Mouse (Mus musculus): ENCODE data around the gene Utf1. TPM values are rescaled to one million over a fixed set of nuclear protein-coding genes. Genes with fewer than 3 reads are reported as not detected.
A peak's percentile ranks its signal among the peaks of the same experiment; 100 is the strongest.

Utf1 gene
- total RNA-seq, 2 experiments from 2014 or later, result not detected

DNA sequence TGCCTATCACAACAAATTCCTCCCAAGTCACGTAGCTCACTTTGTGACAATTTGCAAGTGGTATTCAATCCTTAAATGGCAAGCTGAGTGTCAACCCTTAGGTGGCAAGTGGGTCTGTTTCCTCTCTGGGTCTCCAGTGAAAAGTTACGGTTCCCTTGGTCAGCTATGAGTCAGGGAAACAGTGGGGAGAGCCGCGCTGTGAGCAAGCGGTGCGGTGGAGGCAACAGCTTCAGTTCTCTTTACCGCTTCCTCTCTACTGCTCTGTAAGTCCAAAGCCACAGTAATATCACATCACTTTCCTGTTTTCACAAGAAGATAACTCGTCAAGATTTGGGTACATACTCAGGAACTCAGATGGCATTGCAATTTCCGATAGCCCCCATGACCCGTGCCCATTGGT, 30.7 kb downstream of the Utf1 start:
- peak in 1 of 2 experiments; percentile 34 for DNase-seq

- no peak for DNase-seq
Observed at GRCm38 (mm10) chr7:139975471-139975870, 31.9 kb downstream of the Utf1 start.

- peak; percentile 81 to 82 for DNase-seq
Observed at GRCm38 (mm10) chr7:139978278-139978892, 34.8 kb downstream of the Utf1 start, which contains the start of gene 6430531B16Rik. TSS of gene 6430531B16Rik (minus strand) at chr7:139978755.

GRCm38 (mm10) chr7:139979011-139979719, 35.6 kb downstream of the Utf1 start:
- DNase-seq, result peak in 1 of 2 experiments; percentile 24

GRCm38 (mm10) chr7:139980778-139981177, 37.2 kb downstream of the Utf1 start:
- no peak for DNase-seq

DNA sequence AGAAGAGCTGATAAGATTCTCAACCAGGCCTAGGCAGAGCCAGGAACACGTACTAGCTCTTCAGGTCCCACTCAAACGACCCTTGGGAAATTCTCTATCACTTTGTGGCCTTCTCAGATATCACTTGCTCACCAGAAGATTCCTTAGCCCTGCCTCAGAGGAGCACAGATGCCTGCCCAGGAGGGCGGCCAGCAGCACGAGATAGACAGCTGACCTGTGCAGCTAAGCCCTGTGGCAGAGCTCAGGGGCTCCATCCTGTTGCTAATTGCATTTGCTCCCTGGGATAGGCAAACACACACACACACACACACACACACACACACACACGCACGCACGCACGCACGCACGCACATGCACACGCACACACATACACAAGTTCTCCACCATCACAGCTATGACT, 38.5 kb downstream of the Utf1 start:
- DNase-seq, result no peak

DNA sequence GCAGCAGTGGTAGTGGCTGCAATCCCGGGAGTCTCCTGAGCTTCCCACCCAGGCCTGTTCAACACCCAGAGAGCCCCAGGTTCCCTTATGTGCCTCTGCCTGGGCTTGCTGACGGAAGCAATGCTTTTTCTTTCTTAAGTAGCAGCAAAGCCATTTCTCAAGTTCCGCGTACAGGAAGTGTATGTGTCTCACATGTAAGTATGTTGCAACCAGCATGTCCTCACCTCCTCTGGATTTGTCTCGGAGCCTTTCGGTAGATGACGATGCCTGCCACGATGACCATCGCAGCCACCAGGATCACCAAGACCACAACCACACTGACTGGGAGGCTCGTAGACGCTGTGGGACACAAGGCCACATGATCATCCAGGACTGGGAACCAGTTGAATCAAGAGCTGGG, 40.9 kb downstream of the Utf1 start:
- no peak for DNase-seq

GRCm38 (mm10) chr7:139988272-139988671, 44.7 kb downstream of the Utf1 start:
- DNase-seq, result no peak

- no peak for DNase-seq
Observed at GRCm38 (mm10) chr7:139990864-139991394, 47.3 kb downstream of the Utf1 start.

DNA sequence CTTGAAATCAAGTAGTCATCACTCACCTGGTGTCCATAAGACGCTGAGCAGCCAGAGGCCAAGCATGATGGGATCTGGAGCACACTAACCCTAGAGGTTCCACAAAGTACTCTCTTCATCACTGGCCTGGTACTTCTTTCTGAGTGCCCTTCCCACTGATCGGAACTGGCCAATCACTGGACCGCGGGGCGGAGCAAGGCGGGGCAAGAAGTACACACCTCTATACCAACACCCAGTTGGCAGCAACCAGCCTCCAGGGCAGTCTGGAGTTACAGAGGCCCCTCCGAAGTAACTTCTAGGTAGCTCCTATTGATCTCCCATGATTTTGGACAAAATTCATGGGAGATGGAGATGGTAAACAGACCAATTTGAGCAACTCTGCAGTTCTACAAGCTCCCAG, 48.8 kb downstream of the Utf1 start, which contains the start of gene Adam8:
Adam8 (minus strand) TSS at position 157 of the 400 bp plus-strand sequence.
- DNase-seq, result no peak

DNA sequence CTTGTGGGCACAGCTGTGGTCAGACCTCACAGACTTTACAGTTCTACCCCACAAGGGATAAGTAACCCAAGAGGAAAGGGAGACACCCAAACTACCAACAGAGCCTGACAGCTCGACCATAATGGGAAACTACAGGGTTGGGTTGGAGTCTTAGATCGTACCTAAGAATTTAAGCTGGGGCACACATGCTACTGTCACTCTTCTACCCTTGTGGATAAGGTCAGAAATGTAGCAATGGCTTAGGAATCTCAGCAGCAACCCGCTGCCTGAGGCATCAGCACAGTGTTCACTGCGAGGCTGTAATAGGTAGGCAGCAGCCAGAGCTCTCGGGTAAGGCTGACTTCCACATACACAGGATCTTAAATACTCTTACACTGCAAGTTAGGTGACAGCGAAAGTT, 49.9 kb downstream of the Utf1 start:
- no peak for DNase-seq

DNA sequence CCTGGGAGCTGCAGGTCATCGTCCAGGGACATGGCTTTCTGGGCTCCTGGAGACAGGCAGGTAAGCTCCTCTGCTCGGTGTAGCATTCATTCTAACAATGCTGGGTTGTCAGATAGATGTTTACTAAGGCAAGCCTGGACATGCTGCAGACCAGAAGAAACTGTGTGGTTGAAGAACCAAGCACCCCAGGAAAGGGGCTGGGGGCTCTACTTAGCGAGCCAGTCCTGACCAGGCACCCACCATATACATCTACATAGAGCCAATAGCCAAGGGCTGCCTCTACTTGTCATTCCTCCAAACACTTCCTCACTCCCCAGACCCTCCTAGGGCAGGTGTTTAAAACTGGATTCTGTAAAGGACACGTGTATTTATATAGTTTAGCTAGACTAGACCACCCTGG, 50.6 kb downstream of the Utf1 start:
- DNase-seq, result no peak

DNA sequence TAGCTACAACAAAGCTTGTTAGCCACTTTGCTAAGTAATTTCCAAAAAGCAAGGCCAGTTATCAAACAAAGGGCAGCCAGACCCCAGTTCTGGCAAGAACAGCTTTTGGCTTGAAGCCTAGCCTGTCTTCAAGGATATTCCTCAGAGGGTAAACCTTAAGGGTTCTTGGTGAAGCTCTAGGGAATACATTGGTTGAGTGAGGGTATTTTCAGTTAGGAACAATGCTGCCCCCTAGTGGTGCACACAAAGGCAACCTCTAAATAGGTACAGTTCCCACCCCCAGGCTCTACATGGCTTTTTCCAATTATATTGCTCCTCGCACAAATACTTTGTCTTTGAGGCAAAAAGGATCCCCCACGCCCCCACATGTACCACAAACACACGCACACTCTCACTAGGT, 51.1 kb downstream of the Utf1 start:
- DNase-seq, result peak; percentile 44 to 76

Small RNA genes lying within 50 kb of the gene (microRNA-seq; reads per million reads assigned to microRNA genes)
- gene Mir202 (0 to 0.38 reads per million in 2 experiments), gene Mir7062 (0 reads per million in 2 experiments), gene mmu-mir-7686 (0 reads per million in 2 experiments)

Other genes with a start within 250 kb of the Utf1 start
- under 1 TPM in 1 of 2 experiments, not detected in 1; 0.05 TPM for gene Adgra1, start 109.6 kb upstream of the Utf1 start, total RNA-seq (2021)
- under 1 TPM in 1 of 2 experiments, not detected in 1; 0.26 TPM for gene Kndc1, start 49.1 kb upstream of the Utf1 start, total RNA-seq (2021)
- gene 6430531B16Rik, start 35.0 kb downstream of the Utf1 start, total RNA-seq (2021), result not detected
- 1 to 10 TPM in 1 of 2 experiments, under 1 TPM in 1; 0.37 to 2.1 TPM for gene Adam8, start 48.8 kb downstream of the Utf1 start, total RNA-seq (2021)
- 1 to 10 TPM; 7.5 to 8.4 TPM for gene Zfp511, start 92.6 kb downstream of the Utf1 start, total RNA-seq (2021)
- gene Tubgcp2, start 92.9 kb downstream of the Utf1 start, total RNA-seq (2021), result 10 to 100 TPM; 31.9 to 35.4 TPM
- gene Msx3, start 105.3 kb downstream of the Utf1 start, total RNA-seq (2021), result not detected
- gene Caly, start 138.8 kb downstream of the Utf1 start, total RNA-seq (2021), result not detected
- gene Prap1, start 149.6 kb downstream of the Utf1 start, total RNA-seq (2021), result not detected
- gene Fuom, start 158.7 kb downstream of the Utf1 start, total RNA-seq (2021), result 10 to 100 TPM; 76.2 to 87.2 TPM
- 1 to 10 TPM; 3.6 to 5.5 TPM for gene Paox, start 172.0 kb downstream of the Utf1 start, total RNA-seq (2021)
- gene Echs1, start 172.7 kb downstream of the Utf1 start, total RNA-seq (2021), result 100 to 1,000 TPM; 512 to 515 TPM
- 10 to 100 TPM; 28.5 to 34.2 TPM for gene Mtg1, start 193.8 kb downstream of the Utf1 start, total RNA-seq (2021)
- gene Sprn, start 211.1 kb downstream of the Utf1 start, total RNA-seq (2021), result under 1 TPM; 0.35 to 0.41 TPM
- gene Olfr522, start 221.0 kb downstream of the Utf1 start, total RNA-seq (2021), result not detected
- not detected for gene Olfr523, start 229.4 kb downstream of the Utf1 start, total RNA-seq (2021)